Mouse (Mus musculus) ES-E14 (cell line): ENCODE measurements around the gene Twnk. TPM values are rescaled to one million over a fixed set of nuclear protein-coding genes. Genes with fewer than 3 reads are reported as not detected.

ENCODE experiments used
- DNase-seq: peaks from one replicate; pipeline ENCODE4 v3.0.0-alpha.2; 2013; ENCODE audit warnings: low read depth, low spot score
- H3K27ac ChIP-seq: 2 replicates; pipeline ENCODE4 v1.5.1; 2012; ENCODE audit warnings: low read depth, mild to moderate bottlenecking, low read length, moderate library complexity, mixed read lengths; ENCODE audit not compliant: poor library complexity, insufficient read depth, severe bottlenecking
- H3K36me3 ChIP-seq: 2 replicates; pipeline ENCODE4 v1.6.1; 2012; ENCODE audit warnings: mild to moderate bottlenecking, low read length, moderate library complexity, mixed read lengths; ENCODE audit not compliant: control insufficient read depth, poor library complexity, insufficient read depth, severe bottlenecking
- H3K4me1 ChIP-seq, 2 experiments: fragments of 150-350 bp in 1 of 2; sonication (generic) in 1 of 2; 2 replicates each; pipeline ENCODE4 v1.6.1; 2012; ENCODE audit warnings: low read length in 2 of 2, mild to moderate bottlenecking in 1 of 2, mixed read lengths in 1 of 2; ENCODE audit not compliant: control insufficient read depth in 2 of 2, insufficient read depth in 2 of 2, poor library complexity in 1 of 2
- H3K4me3 ChIP-seq, 2 experiments: fragments of 150-350 bp in 1 of 2; sonication (generic) in 1 of 2; 2 replicates each; pipeline ENCODE4 v1.5.1; 2012; ENCODE audit warnings: low read length in 2 of 2, low read depth in 1 of 2, mild to moderate bottlenecking in 1 of 2, mixed read lengths in 1 of 2; ENCODE audit not compliant: insufficient read depth in 1 of 2, poor library complexity in 1 of 2, severe bottlenecking in 1 of 2
- H3K9ac ChIP-seq: 2 replicates; pipeline ENCODE4 v1.6.1; 2012; ENCODE audit warnings: low read depth, mild to moderate bottlenecking, low read length, mixed read lengths; ENCODE audit not compliant: poor library complexity, insufficient read depth, severe bottlenecking
- H3K9me3 ChIP-seq: fragments of 150-350 bp; sonication (generic); 2 replicates; pipeline ENCODE4 v1.6.1; 2012; ENCODE audit warnings: low read depth, mild to moderate bottlenecking, low read length; ENCODE audit not compliant: control insufficient read depth, insufficient read depth
- CHD2 ChIP-seq: IDR thresholded peaks from 2 replicates; pipeline ENCODE4 v1.6.1; 2014; ENCODE audit warnings: mild to moderate bottlenecking, low read depth, low read length, inconsistent platforms
- HCFC1 ChIP-seq: IDR thresholded peaks from 2 replicates; pipeline ENCODE4 v1.6.1; 2012; ENCODE audit warnings: low read length, inconsistent platforms, borderline replicate concordance; ENCODE audit not compliant: insufficient read depth
- MAFK ChIP-seq: IDR thresholded peaks from 2 replicates; pipeline ENCODE4 v1.6.1; 2014; ENCODE audit warnings: mild to moderate bottlenecking, low read depth, low read length, inconsistent platforms; ENCODE audit not compliant: insufficient read depth
- ZC3H11A ChIP-seq: IDR thresholded peaks from 2 replicates; pipeline ENCODE4 v1.6.1; 2012; ENCODE audit warnings: low read depth, mild to moderate bottlenecking, inconsistent platforms, low read length, borderline replicate concordance
- ZNF384 ChIP-seq: IDR thresholded peaks from 2 replicates; pipeline ENCODE4 v1.6.1; 2012; ENCODE audit warnings: low read depth, low read length, inconsistent platforms
- in situ Hi-C, 2 experiments: fragments of 600-800 bp; cut with MboI; formaldehyde crosslinking; loops; one replicate each; pipeline ENCODE4 v1.15.1; 2025; ENCODE audit warnings: low sequenced_read_pairs in 2 of 2, inconsistent platforms in 1 of 2; ENCODE audit not compliant: unreplicated experiment in 2 of 2
- total RNA-seq: library from RNA; depleted of rRNA; stranded (reverse); fragments of 300-350 nt; gene quantifications from 2 replicates; pipeline ENCODE4 v1.2.3, GENCODE M21; 2012

Gene Twnk
- total RNA-seq, 1 experiment, result 28.5 TPM

GRCm38 (mm10) chr19:45024775-45025174 lies 19.3 kb downstream of the Twnk start:
- H3K4me1 ChIP-seq, result peaks cover 8 to 45% of the 10 kb centered on the region in 2 experiments; a peak in 3 of 4 replicates
- peaks cover 25% of the 10 kb centered on the region; the same call in 1 of the 2 replicates for H3K36me3 ChIP-seq
- peak overlapping the region; percentile 23; the same call in 1 of the 2 replicates for H3K9ac ChIP-seq
- no peaks in the 10 kb centered on the region for H3K9me3 ChIP-seq
- no peak for DNase-seq
- TF ChIP-seq CHD2 (no peak), ZC3H11A (no peak), MAFK (no peak), ZNF384 (no peak), HCFC1 (no peak)
- in situ Hi-C loops, result no loop called here
- H3K4me3 ChIP-seq, result peak overlapping the region; percentile 20 to 39; a peak in 2 of 4 replicates
- H3K27ac ChIP-seq, result no peak overlapping the region

- Histone ChIP-seq H3K36me3 (peaks cover 25% of the 10 kb centered on the region; the same call in 1 of the 2 replicates), H3K4me3 (peak overlapping the region; percentile 33 to 48), H3K9me3 (no peaks in the 10 kb centered on the region), H3K27ac (no peak overlapping the region), H3K9ac (peak overlapping the region; percentile 29; the same call in 1 of the 2 replicates), H3K4me1 (peaks cover 8 to 47% of the 10 kb centered on the region in 2 experiments; a peak in 3 of 4 replicates)
- in situ Hi-C loops, result no loop called here
- no peak for TF ChIP-seq ZNF384
- TF ChIP-seq MAFK, result no peak
- TF ChIP-seq ZC3H11A, result no peak
- no peak for TF ChIP-seq CHD2
- TF ChIP-seq HCFC1, result no peak
- DNase-seq, result no peak
These were observed 20.6 kb downstream of the Twnk start for GRCm38 (mm10) chr19:45025937-45026568.

GRCm38 (mm10) chr19:45026958-45027670 lies 21.7 kb downstream of the Twnk start:
- Histone ChIP-seq H3K4me3 (no peak overlapping the region; a peak in 1 of 4 replicates), H3K36me3 (peaks cover 25% of the 10 kb centered on the region; the same call in 1 of the 2 replicates), H3K9me3 (no peaks in the 10 kb centered on the region), H3K9ac (no peak overlapping the region), H3K4me1 (peaks cover 8 to 47% of the 10 kb centered on the region in 2 experiments; a peak in 3 of 4 replicates), H3K27ac (no peak overlapping the region)
- no peak for TF ChIP-seq CHD2
- no peak for TF ChIP-seq HCFC1
- TF ChIP-seq ZNF384, result no peak
- TF ChIP-seq MAFK, result no peak
- TF ChIP-seq ZC3H11A, result no peak
- in situ Hi-C loops, result no loop called here
- no peak for DNase-seq

GRCm38 (mm10) chr19:45027848-45028247 lies 22.4 kb downstream of the Twnk start:
- Histone ChIP-seq H3K4me1 (peaks cover 8 to 49% of the 10 kb centered on the region in 2 experiments; a peak in 3 of 4 replicates), H3K9ac (no peak overlapping the region), H3K36me3 (peaks cover 22% of the 10 kb centered on the region; the same call in 1 of the 2 replicates), H3K9me3 (no peaks in the 10 kb centered on the region), H3K27ac (no peak overlapping the region), H3K4me3 (no peak overlapping the region)
- in situ Hi-C loops, result no loop called here
- no peak for TF ChIP-seq ZC3H11A
- TF ChIP-seq HCFC1, result no peak
- no peak for TF ChIP-seq ZNF384
- TF ChIP-seq MAFK, result no peak
- TF ChIP-seq CHD2, result no peak
- DNase-seq, result no peak
